Mouse (Mus musculus) frontal cortex, postnatal 14 days (tissue): ENCODE results near the gene Zfp462.

Source experiments
- DNase-seq, 2 experiments: peaks; one replicate each; pipeline ENCODE4 v3.0.0; 2022; ENCODE audit warnings: low spot score in 2 of 2

Zfp462 gene

DNA sequence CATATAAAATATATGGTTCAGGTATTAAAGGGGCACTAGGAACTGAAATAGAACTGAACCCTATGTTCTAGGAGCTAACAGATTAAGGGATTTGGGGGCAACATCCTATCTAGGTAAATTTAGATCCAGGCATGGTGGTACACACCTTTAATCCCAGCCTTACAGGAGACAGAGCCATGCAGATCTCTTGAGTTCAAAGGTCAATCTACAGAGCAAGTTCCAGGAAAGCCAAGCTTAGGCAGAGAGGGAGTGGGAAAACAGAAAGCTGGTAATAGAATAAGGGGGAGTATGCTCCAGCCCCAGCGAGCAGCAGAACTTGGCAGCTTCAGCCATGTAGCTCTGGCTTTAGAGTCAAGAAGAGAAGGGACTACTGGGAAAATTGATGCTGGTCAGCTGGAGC, 50.4 kb downstream of the Zfp462 start:
- DNase-seq = no peak

- DNase-seq = no peak
Observed at GRCm38 (mm10) chr4:54996064-54996463, 51.2 kb downstream of the Zfp462 start.

DNA sequence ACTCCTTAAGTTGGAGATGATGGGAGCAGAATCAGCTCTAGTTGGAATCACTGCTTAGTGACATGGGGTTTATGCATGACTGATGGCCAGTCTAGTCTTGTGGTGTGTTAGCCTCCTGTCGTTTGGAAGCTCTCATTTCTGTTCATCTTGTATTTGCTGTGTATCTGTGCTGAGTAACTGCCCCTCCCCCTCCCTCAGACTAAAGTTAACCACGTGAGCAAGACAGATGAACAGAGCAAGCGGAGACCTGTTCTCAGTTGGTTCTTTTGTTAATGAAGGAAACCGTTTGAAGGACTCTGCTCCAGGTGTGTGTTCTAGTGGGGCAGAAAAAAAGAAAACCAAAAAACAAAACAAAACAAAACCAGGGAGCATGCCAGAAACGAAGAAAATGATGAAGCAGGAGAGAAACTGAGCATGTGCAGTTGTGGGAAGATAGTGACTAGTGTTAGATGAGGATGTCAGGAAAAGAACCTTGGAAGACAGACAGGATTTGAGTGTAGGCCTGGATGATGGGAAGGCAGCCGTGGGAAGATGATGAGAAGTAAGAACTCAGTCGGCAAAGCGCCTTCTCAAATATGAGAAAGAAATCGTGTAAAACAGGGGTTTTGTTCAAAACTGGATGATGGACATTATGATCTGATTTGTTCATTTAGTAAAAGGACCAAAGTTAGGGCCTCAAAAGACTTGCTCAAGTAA, 53.4 kb downstream of the Zfp462 start:
- DNase-seq = no peak

GRCm38 (mm10) chr4:54999556-54999955, 54.7 kb downstream of the Zfp462 start:
- no peak for DNase-seq

DNA sequence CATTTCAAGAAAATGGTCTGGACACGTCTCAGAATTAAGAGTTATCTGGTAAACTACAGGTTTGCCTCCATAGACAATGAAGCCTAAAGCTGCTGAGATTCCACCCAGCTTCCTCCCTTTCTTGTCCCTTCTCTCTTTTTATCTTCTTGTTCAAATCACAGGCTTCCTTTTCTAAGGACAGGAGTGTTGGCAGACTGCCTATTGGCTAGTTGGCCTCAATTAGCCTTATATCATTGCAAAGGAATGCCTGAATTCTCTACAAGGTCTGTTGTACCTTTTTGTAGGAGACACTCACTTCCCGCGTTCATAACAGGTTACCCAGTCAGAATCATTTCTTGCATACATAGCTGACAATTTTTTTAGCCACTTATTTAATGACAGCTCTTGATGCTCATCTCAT, 56.5 kb downstream of the Zfp462 start:
- no peak for DNase-seq

DNA sequence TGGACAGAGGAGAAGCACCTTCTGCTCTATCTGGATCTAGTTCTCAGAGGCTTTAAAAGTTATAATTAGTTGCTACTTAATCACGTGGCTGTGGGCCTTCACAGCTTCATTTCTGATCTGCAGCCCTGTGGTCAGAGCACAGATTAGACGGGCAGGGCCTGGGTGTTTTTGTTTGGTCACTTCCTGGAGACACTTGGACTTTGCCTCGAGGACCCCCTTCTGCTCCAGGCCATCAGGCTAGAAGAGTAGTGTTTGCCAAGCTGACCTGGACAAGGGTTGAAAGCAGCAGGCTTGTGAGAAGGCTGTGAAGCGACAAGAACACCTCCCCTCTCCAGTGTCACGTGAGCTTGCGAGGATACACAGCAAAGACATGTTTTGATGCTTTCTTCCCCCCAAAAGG, 58.3 kb downstream of the Zfp462 start:
- DNase-seq = no peak

- no peak for DNase-seq
Observed at GRCm38 (mm10) chr4:55005066-55005465, 60.2 kb downstream of the Zfp462 start.

GRCm38 (mm10) chr4:55005521-55005969, 60.7 kb downstream of the Zfp462 start:
- DNase-seq = peak in 1 of 2 experiments; percentile 32

DNA sequence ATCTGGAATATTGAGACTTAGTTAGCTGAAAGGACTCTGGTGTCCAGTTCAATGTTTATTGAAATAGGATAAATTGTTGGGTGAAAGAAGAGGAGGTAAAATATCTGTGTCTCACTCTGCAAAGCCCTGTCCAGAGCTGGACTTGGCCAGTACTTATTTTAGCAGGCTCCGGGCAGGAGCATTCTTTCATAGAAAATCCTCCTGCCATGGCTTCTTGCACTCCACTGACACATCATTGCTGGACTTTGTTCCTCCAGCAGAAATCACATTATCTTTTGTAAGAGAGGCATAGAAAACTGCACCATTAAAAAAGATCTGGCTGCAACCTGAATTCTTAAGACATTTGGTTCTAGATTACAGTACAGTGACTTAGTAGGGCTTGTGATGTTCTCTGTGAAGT, 61.2 kb downstream of the Zfp462 start:
- DNase-seq = no peak

DNA sequence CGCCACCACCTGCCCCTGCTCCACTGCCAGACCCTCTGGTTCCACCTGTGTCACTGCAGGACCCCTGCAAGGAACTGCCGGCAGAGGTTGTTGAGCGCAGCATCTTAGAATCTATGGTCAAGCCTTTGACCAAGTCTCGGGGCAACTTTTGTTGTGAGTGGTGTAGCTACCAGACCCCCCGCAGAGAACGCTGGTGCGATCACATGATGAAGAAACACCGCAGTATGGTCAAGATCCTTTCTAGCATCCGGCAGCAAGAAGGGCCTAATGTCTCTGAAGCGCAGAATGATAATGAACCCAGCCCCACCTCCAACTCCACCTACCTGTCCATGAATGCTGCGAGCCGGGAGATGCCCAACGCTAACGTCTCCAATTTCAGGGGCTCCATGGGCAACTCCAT, 63.8 kb downstream of the Zfp462 start:
- no peak for DNase-seq

DNA sequence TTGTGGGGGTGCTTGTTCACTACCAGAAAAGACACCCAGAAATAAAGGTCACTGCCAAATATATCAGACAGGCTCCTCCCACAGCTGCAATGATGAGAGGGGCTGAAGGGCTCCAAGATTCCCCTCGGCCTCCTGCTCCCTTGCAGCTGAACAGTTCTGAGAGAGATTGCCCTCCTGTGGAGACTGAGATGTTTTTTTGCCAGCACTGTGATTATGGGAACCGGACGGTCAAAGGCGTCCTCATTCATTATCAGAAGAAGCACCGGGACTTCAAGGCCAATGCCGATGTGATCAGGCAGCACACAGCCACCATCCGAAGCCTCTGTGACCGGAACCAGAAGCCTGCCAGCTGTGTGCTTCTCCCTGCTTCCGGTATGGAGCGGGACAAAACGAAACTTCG, 66.5 kb downstream of the Zfp462 start:
- no peak for DNase-seq

DNA sequence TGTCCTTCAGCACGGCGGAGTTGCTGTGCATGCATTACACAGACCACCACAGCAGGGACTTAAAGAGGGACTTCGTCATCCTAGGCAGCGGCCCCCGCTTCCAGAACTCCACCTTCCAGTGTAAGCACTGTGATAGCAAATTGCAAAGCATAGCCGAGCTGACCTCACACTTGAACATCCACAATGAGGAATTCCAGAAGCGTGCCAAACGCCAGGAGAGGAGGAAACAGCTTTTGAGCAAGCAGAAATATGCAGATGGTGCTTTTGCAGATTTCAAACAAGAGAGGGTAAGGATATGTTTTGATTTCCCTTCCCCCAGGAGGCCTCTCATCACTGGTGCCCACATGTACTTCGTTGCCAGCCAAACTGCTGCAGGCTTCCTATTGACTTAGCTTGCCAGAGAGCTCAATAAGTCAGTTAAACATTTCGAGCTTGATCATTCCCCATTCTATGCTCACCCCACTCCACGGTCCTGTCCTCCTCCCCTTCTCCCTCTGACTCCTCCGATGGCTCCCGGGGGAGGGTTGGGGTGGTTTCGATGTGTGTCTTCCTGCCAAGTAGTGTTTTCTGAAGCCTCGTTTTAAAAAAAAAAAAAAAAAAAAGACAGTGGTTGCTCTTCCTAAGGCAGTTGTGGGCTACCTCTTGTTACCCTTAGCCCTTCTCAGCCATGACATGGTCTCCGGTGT, 68.9 kb downstream of the Zfp462 start:
- DNase-seq = peak in 1 of 2 experiments; percentile 25

GRCm38 (mm10) chr4:55014731-55015463, 70.0 kb downstream of the Zfp462 start:
- DNase-seq = no peak

DNA sequence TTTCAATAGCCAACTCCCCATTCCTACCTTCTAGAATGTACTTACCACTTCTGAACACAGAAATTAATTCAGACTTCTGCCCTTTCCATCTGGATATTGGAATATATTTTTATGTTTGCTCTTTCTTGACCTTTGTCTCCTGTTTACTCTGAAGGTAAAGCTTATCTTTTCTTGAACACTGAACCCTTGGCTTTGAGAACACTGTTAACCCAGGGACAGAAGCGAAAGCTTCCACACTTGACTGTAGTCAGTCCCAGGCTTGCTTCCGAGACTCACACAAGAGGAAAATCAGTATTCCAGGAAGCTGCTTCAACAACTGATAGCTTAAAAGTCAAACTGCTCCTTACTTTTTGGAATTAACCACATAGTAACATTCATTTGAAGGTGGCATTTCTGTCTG, 70.7 kb downstream of the Zfp462 start:
- no peak for DNase-seq

- no peak for DNase-seq
Observed at GRCm38 (mm10) chr4:55026109-55026646, 81.3 kb downstream of the Zfp462 start.

DNA sequence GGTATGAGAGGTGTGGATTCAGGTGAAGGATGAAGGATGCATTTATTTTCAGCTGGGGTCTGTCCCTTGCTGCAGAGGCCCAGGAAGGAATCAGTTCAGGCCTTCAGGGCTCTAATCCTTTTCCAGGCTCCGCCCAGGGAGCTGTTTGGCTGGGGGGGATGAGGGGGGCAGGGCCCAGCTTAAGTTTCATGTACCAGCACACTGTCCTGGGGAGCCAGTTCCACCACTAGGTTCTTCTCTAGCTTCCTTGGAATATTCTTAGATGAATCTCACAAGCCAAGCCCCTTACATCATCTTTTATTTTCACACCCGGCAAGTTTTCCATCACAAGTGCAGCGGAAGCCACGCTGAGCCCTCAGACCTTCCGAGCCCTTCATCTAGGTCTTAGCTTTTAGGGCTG, 85.6 kb downstream of the Zfp462 start:
- no peak for DNase-seq

DNA sequence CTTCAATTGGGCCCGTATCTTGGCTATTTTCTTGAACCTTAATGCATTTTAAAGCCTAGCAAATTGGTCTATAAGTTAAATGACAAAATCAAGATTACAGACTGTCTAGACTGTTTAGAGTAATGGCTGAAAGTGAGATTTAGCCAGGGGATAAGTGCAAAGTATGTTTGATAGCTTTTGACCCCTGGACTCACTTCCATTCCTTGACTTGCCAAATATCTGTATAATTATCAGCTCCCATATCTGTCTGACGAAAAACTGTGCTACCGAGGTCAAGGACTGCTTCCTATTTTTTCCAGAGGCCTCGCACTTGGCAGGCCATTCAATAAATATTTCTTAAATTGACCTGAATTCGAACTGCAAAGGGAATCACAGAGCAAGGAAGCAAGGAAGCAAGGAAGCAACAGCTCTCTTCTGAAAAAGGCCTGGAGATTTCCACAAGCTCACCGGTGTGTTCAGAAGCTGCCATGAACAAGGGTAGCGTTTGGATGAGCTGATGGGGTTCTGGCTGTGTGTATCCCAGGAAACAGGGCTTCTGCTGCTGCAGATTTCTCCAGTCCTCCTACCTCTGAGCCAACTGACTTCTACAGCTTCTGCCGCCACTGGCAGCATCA, 87.6 kb downstream of the Zfp462 start:
- DNase-seq = no peak

GRCm38 (mm10) chr4:55033452-55033851, 88.6 kb downstream of the Zfp462 start:
- no peak for DNase-seq

- no peak for DNase-seq
Observed at GRCm38 (mm10) chr4:55038139-55038538, 93.3 kb downstream of the Zfp462 start.

- DNase-seq = no peak
Observed at GRCm38 (mm10) chr4:55040258-55040964, 95.6 kb downstream of the Zfp462 start.

DNA sequence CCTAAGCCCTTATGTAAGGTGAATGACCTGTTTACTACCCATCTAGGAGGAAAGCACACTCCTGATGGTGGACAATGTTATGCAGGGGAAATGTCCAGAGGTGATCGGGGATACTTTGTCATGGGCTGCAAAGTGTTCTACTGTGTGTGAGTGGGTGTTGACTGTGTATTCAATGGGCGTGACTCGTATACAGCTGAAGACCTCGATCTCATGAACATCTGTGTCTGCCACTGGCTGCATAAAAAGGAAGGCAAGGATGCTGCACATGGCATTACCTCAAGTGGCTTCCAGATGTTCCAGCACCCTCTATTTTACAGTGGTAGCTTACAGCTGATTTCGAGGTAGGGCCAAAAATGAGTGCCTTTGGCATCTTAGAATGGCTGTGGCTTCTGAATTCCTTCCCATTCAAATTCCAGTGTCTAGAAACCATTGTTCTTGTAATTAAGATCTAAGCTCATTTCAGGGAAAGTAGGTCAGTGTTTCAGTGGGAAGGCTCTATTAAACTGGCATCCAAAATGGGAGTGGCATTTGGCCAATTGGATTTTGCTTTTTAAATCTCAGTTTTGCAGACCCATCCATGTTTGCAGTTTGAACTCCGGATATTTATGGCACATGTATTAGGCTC, 96.4 kb downstream of the Zfp462 start:
- no peak for DNase-seq
